Mouse (Mus musculus): Measurements from ENCODE around the gene Tcte1. TPM values are rescaled to one million over a fixed set of nuclear protein-coding genes. Genes with fewer than 3 reads are reported as not detected.
A peak's percentile ranks its signal among the peaks of the same experiment; 100 is the strongest.

Tcte1 gene
- total and polyA plus RNA-seq, 2 experiments from 2014 or later = 1.2 to 4.2 TPM

GRCm38 (mm10) chr17:45542129-45542528 is 18.9 kb downstream of the Tcte1 start:
- TF ChIP-seq CTCF (IDR thresholded peaks at IDR 0.05) = peak; percentile 27; the same call in 1 of the 2 replicates
- no peak overlapping the region for H3K4me3 ChIP-seq (ENCODE audit: low read depth, low read length)
- no peaks in the 10 kb centered on the region for H3K4me1 ChIP-seq (ENCODE audit: insufficient read depth, low read length)
- ATAC-seq (ENCODE audit: low FRiP score) = no peak
- peaks cover 13% of the 10 kb centered on the region for H3K36me3 ChIP-seq (ENCODE audit: insufficient read depth, low read length)
- no peak overlapping the region for H3K4me2 ChIP-seq (ENCODE audit: low read depth, low read length, poor library complexity, severe bottlenecking)
- WGBS = 32% methylated on average over 6 of the region's 6 CpGs
- DNase-seq (ENCODE audit: low spot score) = no peak
- peaks cover 11% of the 10 kb centered on the region for H3K27me3 ChIP-seq (ENCODE audit: insufficient read depth, low read length)
- H3K9ac ChIP-seq (replicated peaks; ENCODE audit: low read length, poor library complexity, severe bottlenecking) = no peak overlapping the region
- no peaks in the 10 kb centered on the region for H3K9me3 ChIP-seq (ENCODE audit: low read length)
- H3K27ac ChIP-seq (ENCODE audit: low read depth, low read length) = no peak overlapping the region

GRCm38 (mm10) chr17:45542705-45543104 is 19.5 kb downstream of the Tcte1 start:
- H3K9me3 ChIP-seq (ENCODE audit: low read length) = no peaks in the 10 kb centered on the region
- H3K4me3 ChIP-seq (ENCODE audit: low read depth, low read length) = no peak overlapping the region
- DNase-seq (ENCODE audit: low spot score) = no peak
- H3K27me3 ChIP-seq (ENCODE audit: insufficient read depth, low read length) = peaks cover 15% of the 10 kb centered on the region
- H3K36me3 ChIP-seq (ENCODE audit: insufficient read depth, low read length) = peaks cover 13% of the 10 kb centered on the region
- WGBS = 79% methylated on average over 2 of the region's 2 CpGs
- H3K9ac ChIP-seq (replicated peaks; ENCODE audit: low read length, poor library complexity, severe bottlenecking) = no peak overlapping the region
- no peak overlapping the region for H3K27ac ChIP-seq (ENCODE audit: low read depth, low read length)
- no peak for ATAC-seq (ENCODE audit: low FRiP score)
- no peak overlapping the region for H3K4me2 ChIP-seq (ENCODE audit: low read depth, low read length, poor library complexity, severe bottlenecking)
- no peak for TF ChIP-seq CTCF (IDR thresholded peaks at IDR 0.05)
- 0 out of 2 replicates have a peak, but pooled peaks cover under 1% of the 10 kb centered on the region for H3K4me1 ChIP-seq (ENCODE audit: insufficient read depth, low read length)

- Histone ChIP-seq H3K9me3 (ENCODE audit: low read length) (no peaks in the 10 kb centered on the region), H3K4me2 (ENCODE audit: low read depth, low read length, poor library complexity, severe bottlenecking) (no peak overlapping the region), H3K4me3 (ENCODE audit: low read depth, low read length) (no peak overlapping the region), H3K4me1 (ENCODE audit: insufficient read depth, low read length) (0 out of 2 replicates have a peak, but pooled peaks cover 4% of the 10 kb centered on the region), H3K27ac (ENCODE audit: low read depth, low read length) (no peak overlapping the region), H3K27me3 (ENCODE audit: insufficient read depth, low read length) (peaks cover 15% of the 10 kb centered on the region), H3K9ac (replicated peaks; ENCODE audit: low read length, poor library complexity, severe bottlenecking) (no peak overlapping the region), H3K36me3 (ENCODE audit: insufficient read depth, low read length) (peaks cover 13% of the 10 kb centered on the region)
- DNase-seq (ENCODE audit: low spot score) = no peak
- no peak for ATAC-seq (ENCODE audit: low FRiP score)
- no peak for TF ChIP-seq CTCF (IDR thresholded peaks at IDR 0.05)
- WGBS = 53% methylated on average over 1 of the region's 1 CpGs
Measured at GRCm38 (mm10) chr17:45543115-45543514, 19.9 kb downstream of the Tcte1 start.

DNA sequence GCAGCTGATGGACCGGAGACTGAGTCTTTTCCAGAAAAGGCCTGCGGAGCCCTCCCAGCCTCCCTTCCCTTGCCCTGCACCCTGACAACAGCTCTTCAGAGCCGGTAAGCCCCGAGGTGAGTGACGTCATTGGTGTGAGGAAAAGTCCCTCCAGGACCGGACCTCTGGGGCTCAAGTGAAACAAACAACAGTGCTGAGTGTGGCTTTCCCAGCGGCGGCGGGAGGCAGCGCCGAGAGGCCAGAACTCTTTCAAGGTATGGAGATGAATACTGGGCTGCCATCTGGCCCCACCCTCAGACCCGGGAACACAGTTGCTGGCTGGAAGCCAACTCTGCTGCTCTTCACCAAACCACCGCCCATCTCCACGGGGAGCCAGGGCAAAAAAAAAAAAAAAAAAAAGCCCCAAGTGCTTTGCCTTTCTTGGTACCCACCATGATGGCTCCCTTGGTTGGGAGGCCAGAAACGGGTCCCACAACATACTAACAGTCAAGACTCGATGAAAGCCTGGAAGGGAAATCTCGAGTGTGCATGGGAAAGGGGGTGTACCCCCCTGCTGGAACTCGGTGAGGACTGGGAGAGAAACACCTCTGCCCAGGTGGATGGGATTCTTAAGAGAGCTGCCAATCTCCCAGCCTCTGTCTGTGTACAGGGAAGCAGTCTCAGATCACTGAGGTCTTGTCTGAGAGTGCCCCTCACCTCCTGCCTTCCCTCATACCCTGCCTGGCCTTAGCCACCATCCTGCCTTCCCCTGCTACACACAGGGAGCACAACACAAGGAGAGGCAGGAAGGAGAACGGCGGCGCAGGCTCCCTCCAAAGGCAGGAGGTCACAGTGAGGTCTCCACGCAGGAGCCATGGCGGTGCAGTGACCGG is 21.0 kb downstream of the Tcte1 start:
- DNase-seq (ENCODE audit: low spot score) (no peak), ATAC-seq (ENCODE audit: low FRiP score) (no peak)
- no peak overlapping the region for H3K9ac ChIP-seq (replicated peaks; ENCODE audit: low read length, poor library complexity, severe bottlenecking)
- TF ChIP-seq CTCF (IDR thresholded peaks at IDR 0.05) = no peak
- no peak overlapping the region for H3K4me3 ChIP-seq (ENCODE audit: low read depth, low read length)
- H3K9me3 ChIP-seq (ENCODE audit: low read length) = no peaks in the 10 kb centered on the region
- H3K27me3 ChIP-seq (ENCODE audit: insufficient read depth, low read length) = peaks cover 15% of the 10 kb centered on the region
- H3K4me1 ChIP-seq (ENCODE audit: insufficient read depth, low read length) = 0 out of 2 replicates have a peak, but pooled peaks cover 7% of the 10 kb centered on the region
- peaks cover 13% of the 10 kb centered on the region for H3K36me3 ChIP-seq (ENCODE audit: insufficient read depth, low read length)
- H3K27ac ChIP-seq (ENCODE audit: low read depth, low read length) = no peak overlapping the region
- no peak overlapping the region for H3K4me2 ChIP-seq (ENCODE audit: low read depth, low read length, poor library complexity, severe bottlenecking)
- 21% methylated on average over 24 of the region's 24 CpGs for WGBS

GRCm38 (mm10) chr17:45544873-45545277 is 21.6 kb downstream of the Tcte1 start:
- DNase-seq (ENCODE audit: low spot score) (no peak), ATAC-seq (ENCODE audit: low FRiP score) (no peak)
- H3K36me3 ChIP-seq (ENCODE audit: insufficient read depth, low read length) = peaks cover 13% of the 10 kb centered on the region
- H3K9ac ChIP-seq (replicated peaks; ENCODE audit: low read length, poor library complexity, severe bottlenecking) = no peak overlapping the region
- H3K27me3 ChIP-seq (ENCODE audit: insufficient read depth, low read length) = peaks cover 15% of the 10 kb centered on the region
- WGBS = 15% methylated on average over 45 of the region's 46 CpGs
- no peak for TF ChIP-seq CTCF (IDR thresholded peaks at IDR 0.05)
- H3K4me3 ChIP-seq (ENCODE audit: low read depth, low read length) = no peak overlapping the region
- H3K9me3 ChIP-seq (ENCODE audit: low read length) = no peaks in the 10 kb centered on the region
- no peak overlapping the region for H3K4me2 ChIP-seq (ENCODE audit: low read depth, low read length, poor library complexity, severe bottlenecking)
- no peak overlapping the region for H3K27ac ChIP-seq (ENCODE audit: low read depth, low read length)
- H3K4me1 ChIP-seq (ENCODE audit: insufficient read depth, low read length) = 0 out of 2 replicates have a peak, but pooled peaks cover 7% of the 10 kb centered on the region

Data from midbrain, postnatal 0 days (tissue).